Comparison of ENCODE assay signal across 23 mouse cellular contexts in the genomic region with DNA sequence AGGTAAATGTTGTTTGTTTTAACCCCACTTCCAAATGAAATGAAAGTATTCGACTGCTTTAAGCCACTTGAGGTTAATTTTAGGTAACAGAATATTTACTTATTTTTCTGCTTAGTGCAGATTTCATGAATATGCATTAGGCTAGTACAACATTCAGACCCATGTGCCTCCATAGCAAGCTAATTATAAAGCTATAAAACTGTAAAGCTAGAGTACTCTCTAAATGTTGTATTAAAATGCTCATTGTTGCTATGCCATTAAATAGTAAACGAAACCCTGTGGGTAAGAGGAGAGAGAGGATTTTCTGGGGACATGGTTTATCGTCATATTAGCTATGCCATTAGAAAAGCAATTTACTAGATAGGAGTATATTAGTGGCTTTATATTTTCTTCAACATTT.
DNase-seq lines count a peak whose midpoint lies in the region; ATAC-seq lines count a peak whose summit lies in the region.
"Had no signal": no experiment of that assay in that cellular context is flagged by ENCODE, and none has a peak within 500 bp of the region (broad histone marks: within the 10 kb centered on the region; RNA-seq: fewer than 3 reads in every experiment).

No protein-coding gene starts in this region.

- H3K27me3 ChIP-seq in hindbrain, embryonic 14.5 days (ENCODE audit: control insufficient read depth, insufficient read depth, low read length): no peaks in the 10 kb centered on the region
- no peaks in the 10 kb centered on the region for H3K27me3 ChIP-seq in hindbrain, embryonic 12.5 days
- no peaks in the 10 kb centered on the region for H3K27me3 ChIP-seq in neural tube, embryonic 12.5 days (replicated peaks)
- H3K27me3 ChIP-seq in neural tube, embryonic 14.5 days (ENCODE audit: control insufficient read depth, insufficient read depth, low read length): no peaks in the 10 kb centered on the region
- H3K27me3 ChIP-seq: embryonic facial prominence, embryonic 15.5 days; forebrain, embryonic 12.5 days had no signal

- no peak overlapping the region for H3K27ac ChIP-seq in hindbrain, embryonic 14.5 days
- no peak overlapping the region for H3K27ac ChIP-seq in hindbrain, embryonic 12.5 days
- H3K27ac ChIP-seq in neural tube, embryonic 12.5 days: no peak overlapping the region
- no peak overlapping the region for H3K27ac ChIP-seq in neural tube, embryonic 14.5 days (ENCODE audit: low read depth, low read length)
- H3K27ac ChIP-seq: embryonic facial prominence, embryonic 13.5 days; embryonic facial prominence, embryonic 15.5 days; forebrain, embryonic 10.5 days; forebrain, embryonic 12.5 days had no signal

- WGBS in hindbrain, embryonic 14.5 days: 77% methylated on average over 3 of the region's 3 CpGs
- WGBS in hindbrain, embryonic 12.5 days: 78% methylated on average over 3 of the region's 3 CpGs
- 70% methylated on average over 3 of the region's 3 CpGs for WGBS in neural tube, embryonic 12.5 days
- 40% methylated on average over 3 of the region's 3 CpGs for WGBS in neural tube, embryonic 14.5 days

- H3K4me2 ChIP-seq in hindbrain, embryonic 14.5 days (replicated peaks): no peak overlapping the region
- H3K4me2 ChIP-seq in hindbrain, embryonic 12.5 days (replicated peaks): no peak overlapping the region
- H3K4me2 ChIP-seq in neural tube, embryonic 12.5 days (replicated peaks): no peak overlapping the region
- H3K4me2 ChIP-seq in neural tube, embryonic 14.5 days (ENCODE audit: low read depth, low read length): no peak overlapping the region
- H3K4me2 ChIP-seq: embryonic facial prominence, embryonic 13.5 days; embryonic facial prominence, embryonic 15.5 days; forebrain, embryonic 12.5 days had no signal

- DNase-seq in hindbrain, embryonic 14.5 days (ENCODE audit: low spot score): no peak
- no peak for DNase-seq in neural tube, embryonic 10.5 days (ENCODE audit: extremely low spot score, low spot score)
- DNase-seq in cerebellum, adult 11 months: no peak
- no peak for DNase-seq in cerebellum, adult 9-10 months
- DNase-seq: adrenal gland, adult 2 months; adrenal gland, postnatal 10 days; adrenal gland, postnatal 25 days; cerebellum, adult 11-12 months; cerebellum, adult 2 months; cerebellum, adult 9-11 months; cerebellum, postnatal 14 days; cerebellum, postnatal 36 days; embryo, embryonic 11 days had no signal

- no peaks in the 10 kb centered on the region for H3K9me3 ChIP-seq in hindbrain, embryonic 14.5 days (ENCODE audit: control insufficient read depth, low read length)
- H3K9me3 ChIP-seq in hindbrain, embryonic 12.5 days (replicated peaks): no peaks in the 10 kb centered on the region
- H3K9me3 ChIP-seq in neural tube, embryonic 12.5 days: no peaks in the 10 kb centered on the region
- H3K9me3 ChIP-seq in neural tube, embryonic 14.5 days (ENCODE audit: control insufficient read depth, low read length): no peaks in the 10 kb centered on the region
- H3K9me3 ChIP-seq: embryonic facial prominence, embryonic 13.5 days; embryonic facial prominence, embryonic 15.5 days; forebrain, embryonic 10.5 days; forebrain, embryonic 12.5 days had no signal

- no peak overlapping the region for H3K9ac ChIP-seq in hindbrain, embryonic 14.5 days
- H3K9ac ChIP-seq in hindbrain, embryonic 12.5 days: no peak overlapping the region
- H3K9ac ChIP-seq in neural tube, embryonic 12.5 days: no peak overlapping the region
- H3K9ac ChIP-seq in neural tube, embryonic 14.5 days (replicated peaks; ENCODE audit: low read depth, low read length): no peak overlapping the region
- H3K9ac ChIP-seq: embryonic facial prominence, embryonic 13.5 days; embryonic facial prominence, embryonic 15.5 days; forebrain, embryonic 12.5 days had no signal

- no peak overlapping the region for H3K4me3 ChIP-seq in hindbrain, embryonic 14.5 days (replicated peaks; ENCODE audit: low read length)
- no peak overlapping the region for H3K4me3 ChIP-seq in hindbrain, embryonic 12.5 days
- H3K4me3 ChIP-seq in neural tube, embryonic 12.5 days: no peak overlapping the region
- H3K4me3 ChIP-seq in neural tube, embryonic 14.5 days (ENCODE audit: low read depth, low read length): no peak overlapping the region
- H3K4me3 ChIP-seq: embryonic facial prominence, embryonic 13.5 days; embryonic facial prominence, embryonic 15.5 days; erythroblast, embryonic 14.5 days; forebrain, embryonic 10.5 days; forebrain, embryonic 12.5 days had no signal

- ATAC-seq in hindbrain, embryonic 14.5 days (ENCODE audit: low FRiP score): peak; percentile 73
- ATAC-seq in hindbrain, embryonic 12.5 days (ENCODE audit: low FRiP score): no peak
- peak; percentile 42; the same call in 1 of the 2 replicates for ATAC-seq in neural tube, embryonic 12.5 days (ENCODE audit: low FRiP score, low read depth)
- ATAC-seq in neural tube, embryonic 14.5 days (ENCODE audit: low read depth): peak; percentile 77; the same call in 1 of the 2 replicates
- ATAC-seq: forebrain, embryonic 14.5 days; forebrain, embryonic 16.5 days had no signal

- no peaks in the 10 kb centered on the region for H3K4me1 ChIP-seq in hindbrain, embryonic 14.5 days (replicated peaks; ENCODE audit: control insufficient read depth, insufficient read depth, low read length)
- H3K4me1 ChIP-seq in hindbrain, embryonic 12.5 days: no peaks in the 10 kb centered on the region
- H3K4me1 ChIP-seq in neural tube, embryonic 12.5 days: peaks cover 10% of the 10 kb centered on the region; the same call in 1 of the 2 replicates
- peaks cover 5% of the 10 kb centered on the region; the same call in 1 of the 2 replicates for H3K4me1 ChIP-seq in neural tube, embryonic 14.5 days (ENCODE audit: control insufficient read depth, insufficient read depth, low read length)
- H3K4me1 ChIP-seq: embryonic facial prominence, embryonic 15.5 days had no signal

- H3K36me3 ChIP-seq in hindbrain, embryonic 14.5 days (replicated peaks; ENCODE audit: control insufficient read depth, insufficient read depth): no peaks in the 10 kb centered on the region
- no peaks in the 10 kb centered on the region for H3K36me3 ChIP-seq in hindbrain, embryonic 12.5 days
- no peaks in the 10 kb centered on the region for H3K36me3 ChIP-seq in neural tube, embryonic 12.5 days
- no peaks in the 10 kb centered on the region for H3K36me3 ChIP-seq in neural tube, embryonic 14.5 days (ENCODE audit: control insufficient read depth, insufficient read depth, low read length)
- H3K36me3 ChIP-seq: embryonic facial prominence, embryonic 13.5 days; embryonic facial prominence, embryonic 15.5 days; forebrain, embryonic 10.5 days; forebrain, embryonic 12.5 days had no signal
